Mouse (Mus musculus): ENCODE data around the gene Mas1. TPM values are rescaled to one million over a fixed set of nuclear protein-coding genes. Genes with fewer than 3 reads are reported as not detected.
A peak's percentile ranks its signal among the peaks of the same experiment; 100 is the strongest.

The Mas1 gene
- polyA plus RNA-seq (2015; fragmentation: Nextera tagmentation; extraction: Ambion mirVana) = 0.14 TPM in 1 of 2 replicates, not detected in the other

DNA sequence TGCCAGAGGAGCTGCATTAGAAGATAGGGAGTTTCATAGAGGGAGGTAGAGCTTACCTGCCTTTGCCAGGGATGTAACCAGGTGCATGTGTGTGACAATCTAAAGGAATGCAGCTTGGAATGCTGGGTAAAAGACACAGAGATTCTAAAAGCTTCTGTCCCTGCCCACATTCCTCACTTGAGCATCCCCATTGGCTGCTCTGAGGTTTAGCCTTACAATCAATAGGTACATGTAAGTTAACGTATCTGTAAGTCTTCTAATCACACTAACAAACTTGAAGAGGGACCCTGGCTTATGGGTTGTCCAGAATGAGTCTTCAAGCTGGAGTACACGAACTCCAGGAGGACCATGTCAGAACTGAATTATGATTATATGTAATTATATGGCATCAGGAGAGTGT is at the start of gene Mas1:
Mas1 (minus strand) TSS at position 101 of the 400 bp plus-strand sequence.
- no peak for ATAC-seq (ENCODE audit: low read depth)
- Histone ChIP-seq H3K4me2 (no peak within 1 kb of the TSS), H3K4me1 (replicated peaks) (peaks cover 14% of the 10 kb centered on the region; the same call in 1 of the 2 replicates), H3K27ac (replicated peaks) (no peak within 1 kb of the TSS), H3K36me3 (no peaks in the 10 kb centered on the region), H3K27me3 (no peaks in the 10 kb centered on the region), H3K4me3 (no peak within 1 kb of the TSS), H3K9me3 (no peaks in the 10 kb centered on the region), H3K9ac (no peak within 1 kb of the TSS)
- 58% methylated on average over 2 of the region's 2 CpGs for WGBS

- Histone ChIP-seq H3K4me2 (peak overlapping the region; percentile 85), H3K4me1 (replicated peaks) (peaks cover 20% of the 10 kb centered on the region), H3K9ac (peak overlapping the region; percentile 92), H3K27ac (replicated peaks) (peak overlapping the region; percentile 84), H3K36me3 (peaks cover 58% of the 10 kb centered on the region), H3K9me3 (no peaks in the 10 kb centered on the region), H3K27me3 (no peaks in the 10 kb centered on the region), H3K4me3 (peak overlapping the region; percentile 78)
- WGBS = under 1% methylated on average over 40 of the region's 40 CpGs
- peak; percentile 59 for ATAC-seq (ENCODE audit: low read depth)
These were observed 48.8 kb upstream of the Mas1 start for GRCm38 (mm10) chr17:12916588-12917380.

GRCm38 (mm10) chr17:12915881-12916583 is 48.1 kb upstream of the Mas1 start, which contains the start of gene Mrpl18:
Gene Mrpl18, minus strand, starts transcription at chr17:12916345.
- WGBS = under 1% methylated on average over 56 of the region's 56 CpGs
- peak; percentile 98 for ATAC-seq (ENCODE audit: low read depth)

DNA sequence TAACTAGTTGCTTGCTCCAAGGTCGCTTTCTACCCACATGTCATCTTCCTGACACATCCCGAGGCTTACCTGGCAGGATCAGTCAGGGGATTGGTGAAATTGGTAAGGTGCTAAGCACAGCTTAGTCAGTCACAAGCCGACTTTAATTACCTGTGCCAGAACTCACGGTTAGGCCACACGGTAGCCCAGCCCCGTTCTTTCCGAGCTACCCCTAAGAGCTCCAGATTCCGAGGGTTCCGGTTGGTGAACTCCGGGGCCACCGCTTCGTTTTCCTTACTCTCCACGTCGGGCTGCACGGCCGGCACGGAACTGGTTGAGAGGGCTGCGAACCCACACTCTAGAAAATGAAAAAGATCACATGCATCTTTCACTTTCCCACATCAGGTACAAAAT is 47.5 kb upstream of the Mas1 start, which contains the start of gene Tcp1:
Tcp1 (plus strand) TSS at position 214 of the 393 bp plus-strand sequence.
- H3K4me2 ChIP-seq = peak within 1 kb of the TSS; percentile 91
- ATAC-seq (ENCODE audit: low read depth) = peak; percentile 32
- peak within 1 kb of the TSS; percentile 78 for H3K4me3 ChIP-seq
- WGBS = 1% methylated on average over 18 of the region's 18 CpGs
- H3K4me1 ChIP-seq (replicated peaks) = peaks cover 20% of the 10 kb centered on the region
- no peaks in the 10 kb centered on the region for H3K27me3 ChIP-seq
- peak within 1 kb of the TSS; percentile 92 for H3K9ac ChIP-seq
- peaks cover 59% of the 10 kb centered on the region for H3K36me3 ChIP-seq
- no peaks in the 10 kb centered on the region for H3K9me3 ChIP-seq
- peak within 1 kb of the TSS; percentile 86 for H3K27ac ChIP-seq (replicated peaks)

More at GRCm38 (mm10) chr17:12915881-12916583, 48.1 kb upstream of the Mas1 start, which contains the start of gene Mrpl18:
- Histone ChIP-seq H3K27ac (replicated peaks) (peak within 1 kb of the TSS; percentile 86), H3K36me3 (peaks cover 59% of the 10 kb centered on the region), H3K27me3 (no peaks in the 10 kb centered on the region), H3K4me1 (replicated peaks) (peaks cover 20% of the 10 kb centered on the region), H3K9ac (peak within 1 kb of the TSS; percentile 92), H3K4me2 (peak within 1 kb of the TSS; percentile 91), H3K4me3 (peak within 1 kb of the TSS; percentile 78), H3K9me3 (no peaks in the 10 kb centered on the region)

DNA sequence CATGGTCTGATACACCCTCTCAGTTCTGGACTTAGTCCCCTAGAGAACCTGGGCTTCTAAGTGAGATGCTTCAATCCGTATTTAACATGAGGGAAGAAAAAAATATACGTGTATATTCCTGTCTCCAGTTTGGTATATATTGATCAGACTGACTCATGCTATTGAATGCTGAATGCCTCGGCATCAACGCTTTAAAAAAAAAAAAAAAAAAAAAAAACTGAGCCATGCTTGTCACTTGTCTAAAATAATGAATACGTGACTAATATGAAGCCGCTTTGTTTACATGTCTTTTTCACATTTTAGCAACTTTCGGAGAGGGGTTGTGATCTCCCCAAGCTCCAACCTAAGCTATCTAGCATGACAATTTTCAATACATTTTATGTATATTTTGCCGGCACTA is 42.4 kb upstream of the Mas1 start:
- ATAC-seq (ENCODE audit: low read depth) = no peak
- no peak overlapping the region for H3K27ac ChIP-seq (replicated peaks)

GRCm38 (mm10) chr17:12909361-12910280 is 41.7 kb upstream of the Mas1 start, which contains the start of gene Pnldc1:
Gene Pnldc1, minus strand, starts transcription at chr17:12910230.
- Histone ChIP-seq H3K27ac (replicated peaks) (no peak within 1 kb of the TSS), H3K9me3 (no peaks in the 10 kb centered on the region), H3K27me3 (no peaks in the 10 kb centered on the region), H3K4me1 (replicated peaks) (peaks cover under 1% of the 10 kb centered on the region; the same call in 1 of the 2 replicates), H3K36me3 (peaks cover 68% of the 10 kb centered on the region), H3K4me3 (no peak within 1 kb of the TSS), H3K4me2 (no peak within 1 kb of the TSS), H3K9ac (no peak within 1 kb of the TSS)
- ATAC-seq (ENCODE audit: low read depth) = no peak
- 82% methylated on average over 35 of the region's 35 CpGs for WGBS

More for the DNA sequence above, 42.4 kb upstream of the Mas1 start:
- Histone ChIP-seq H3K4me1 (replicated peaks) (peaks cover 8% of the 10 kb centered on the region), H3K4me2 (no peak overlapping the region), H3K9ac (no peak overlapping the region), H3K4me3 (no peak overlapping the region), H3K9me3 (no peaks in the 10 kb centered on the region), H3K27me3 (no peaks in the 10 kb centered on the region), H3K36me3 (peaks cover 60% of the 10 kb centered on the region)
- 95% methylated on average over 8 of the region's 8 CpGs for WGBS

DNA sequence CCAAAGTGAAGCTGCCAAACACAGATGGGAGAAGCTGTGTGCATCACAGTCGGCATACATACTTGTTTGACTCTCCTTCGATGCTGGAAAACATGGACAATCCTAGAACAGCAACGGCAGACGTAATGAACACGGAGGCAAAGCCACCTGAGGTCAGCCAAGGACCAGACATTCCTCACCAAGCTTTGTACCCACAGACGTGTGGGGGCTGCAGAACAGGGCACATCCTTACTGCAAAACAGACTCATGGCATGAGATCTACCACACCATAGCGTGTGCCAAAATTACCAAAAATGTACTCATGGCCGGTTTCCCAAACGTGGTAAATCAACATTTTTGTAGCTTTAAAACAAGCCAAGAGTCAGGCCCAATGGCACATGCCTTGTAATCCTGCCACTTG is 38.5 kb upstream of the Mas1 start:
- Histone ChIP-seq H3K36me3 (peaks cover 57% of the 10 kb centered on the region), H3K9me3 (no peaks in the 10 kb centered on the region)
- 91% methylated on average over 9 of the region's 9 CpGs for WGBS

DNA sequence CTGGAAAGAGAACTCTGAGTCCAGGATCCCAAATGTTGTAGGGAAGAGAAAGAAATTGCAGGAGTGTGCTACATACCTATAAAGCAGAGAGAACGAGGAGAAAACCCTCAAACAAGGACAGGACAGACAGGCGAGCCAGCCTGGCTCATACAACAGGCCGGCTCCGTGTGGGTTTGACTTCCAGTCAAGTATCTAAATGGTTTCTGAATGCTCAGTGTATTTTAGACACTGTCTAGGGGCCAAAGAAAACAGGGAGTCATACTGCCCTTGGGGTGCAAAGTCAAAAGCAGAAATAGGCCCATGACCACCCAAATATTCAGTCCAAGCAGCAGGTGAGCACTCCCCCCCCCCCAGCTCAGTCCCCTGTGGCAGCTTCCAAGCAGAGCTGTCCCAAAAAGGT is 37.9 kb upstream of the Mas1 start:
- no peak overlapping the region for H3K27ac ChIP-seq (replicated peaks)
- no peak overlapping the region for H3K9ac ChIP-seq
- WGBS = 80% methylated on average over 4 of the region's 4 CpGs
- no peak for ATAC-seq (ENCODE audit: low read depth)
- H3K9me3 ChIP-seq = no peaks in the 10 kb centered on the region
- no peaks in the 10 kb centered on the region for H3K27me3 ChIP-seq
- peaks cover 52% of the 10 kb centered on the region for H3K36me3 ChIP-seq
- no peak overlapping the region for H3K4me3 ChIP-seq
- no peak overlapping the region for H3K4me2 ChIP-seq
- H3K4me1 ChIP-seq (replicated peaks) = 0 out of 2 replicates have a peak, but pooled peaks cover 4% of the 10 kb centered on the region

More for the DNA sequence above, 38.5 kb upstream of the Mas1 start:
- Histone ChIP-seq H3K27me3 (no peaks in the 10 kb centered on the region), H3K4me1 (replicated peaks) (0 out of 2 replicates have a peak, but pooled peaks cover 4% of the 10 kb centered on the region), H3K27ac (replicated peaks) (no peak overlapping the region), H3K4me3 (no peak overlapping the region), H3K4me2 (no peak overlapping the region), H3K9ac (no peak overlapping the region)
- ATAC-seq (ENCODE audit: low read depth) = no peak

GRCm38 (mm10) chr17:12904349-12904748 is 36.4 kb upstream of the Mas1 start:
- no peak for ATAC-seq (ENCODE audit: low read depth)

DNA sequence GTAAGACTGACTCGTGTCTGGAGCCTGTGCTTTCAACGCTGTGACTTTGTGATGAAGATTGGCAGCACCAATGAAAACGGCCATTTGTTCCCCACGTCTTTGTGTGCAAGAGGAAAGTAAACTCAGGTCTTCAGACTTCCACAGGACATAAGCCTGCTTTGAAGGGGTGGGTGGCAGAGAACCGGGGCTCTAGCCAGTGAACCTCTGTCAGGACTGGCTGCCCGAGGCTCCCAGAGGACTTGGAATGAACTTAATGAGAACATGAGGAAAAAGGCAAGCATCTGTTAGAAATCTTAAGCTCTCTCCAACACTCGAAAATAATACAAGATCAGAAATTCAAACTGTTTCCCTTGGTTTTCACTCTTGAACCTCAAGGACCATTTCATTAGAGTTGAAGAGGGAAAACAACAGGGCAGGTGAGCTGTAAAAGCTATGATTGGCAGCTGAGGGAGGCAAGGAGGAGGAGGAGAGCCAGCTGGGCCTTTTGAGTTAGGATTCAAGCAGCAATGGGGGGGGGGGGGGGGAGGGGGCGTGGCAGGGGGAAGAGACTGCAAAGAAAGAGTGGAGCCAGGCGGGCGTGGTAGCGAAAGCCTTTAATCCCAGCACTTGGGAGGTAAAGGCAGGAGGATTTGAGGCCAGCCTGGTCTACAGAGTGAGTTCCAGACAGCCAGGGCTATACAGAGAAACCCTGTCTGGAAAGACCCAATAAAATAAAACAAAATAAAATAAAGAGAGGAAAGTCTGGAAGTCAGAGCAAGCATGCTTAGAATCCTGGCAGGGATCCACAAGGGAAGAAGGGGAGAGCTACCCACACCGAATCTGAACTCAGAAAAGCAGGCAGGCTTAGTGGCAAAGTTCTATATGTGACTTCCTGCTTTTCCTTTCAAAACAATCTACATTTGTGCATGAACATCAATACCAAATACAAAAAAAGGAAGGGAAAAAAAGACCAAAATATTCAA is 35.7 kb upstream of the Mas1 start:
- no peak for ATAC-seq (ENCODE audit: low read depth)
- Histone ChIP-seq H3K4me2 (no peak overlapping the region), H3K36me3 (peaks cover 52% of the 10 kb centered on the region), H3K27ac (replicated peaks) (no peak overlapping the region), H3K9me3 (no peaks in the 10 kb centered on the region), H3K9ac (no peak overlapping the region), H3K27me3 (no peaks in the 10 kb centered on the region), H3K4me1 (replicated peaks) (0 out of 2 replicates have a peak, but pooled peaks cover 4% of the 10 kb centered on the region), H3K4me3 (no peak overlapping the region)
- 46% methylated on average over 11 of the region's 12 CpGs for WGBS

More at GRCm38 (mm10) chr17:12904349-12904748, 36.4 kb upstream of the Mas1 start:
- Histone ChIP-seq H3K4me2 (no peak overlapping the region), H3K9me3 (no peaks in the 10 kb centered on the region), H3K4me3 (no peak overlapping the region), H3K9ac (no peak overlapping the region), H3K27me3 (no peaks in the 10 kb centered on the region), H3K4me1 (replicated peaks) (0 out of 2 replicates have a peak, but pooled peaks cover 4% of the 10 kb centered on the region), H3K36me3 (peaks cover 49% of the 10 kb centered on the region), H3K27ac (replicated peaks) (no peak overlapping the region)
- WGBS = 90% methylated on average over 1 of the region's 1 CpGs
